Mouse (Mus musculus): ENCODE measurements around the gene Tmem18. TPM values are rescaled to one million over a fixed set of nuclear protein-coding genes. Genes with fewer than 3 reads are reported as not detected.

Tmem18 gene
- total and polyA plus RNA-seq, 3 experiments = 17.0 to 20.0 TPM; not detected in 1

Other genes starting within 250 kb of the Tmem18 start
- gene Sntg2, start 211.1 kb upstream of the Tmem18 start, total RNA-seq (2012; rRNA removed) = not detected in 2 replicates
- not detected for gene Sntg2, start 211.1 kb upstream of the Tmem18 start, polyA plus RNA-seq (2012; ENCODE audit: insufficient read depth in 1 of 2, insufficient read length in 2 of 2, low read depth in 1 of 2, low replicate concordance in 2 of 2, missing spikeins in 1 of 2)